Mouse (Mus musculus): ENCODE data around the gene Tdp1. TPM values are rescaled to one million over a fixed set of nuclear protein-coding genes. Genes with fewer than 3 reads are reported as not detected.

Gene Tdp1
- total RNA-seq, 2 experiments from 2014 or later = 20.1 to 24.8 TPM

GRCm38 (mm10) chr12:99999726-100000125 is 115.4 kb downstream of the Tdp1 start:
- DNase-seq (ENCODE audit: low spot score in 2 of 2) = no peak

GRCm38 (mm10) chr12:100000381-100000780 is 116.1 kb downstream of the Tdp1 start:
- DNase-seq (ENCODE audit: low spot score in 2 of 2) = no peak

GRCm38 (mm10) chr12:100001246-100001645 is 116.9 kb downstream of the Tdp1 start:
- DNase-seq (ENCODE audit: low spot score in 2 of 2) = no peak

GRCm38 (mm10) chr12:100001910-100002309 is 117.6 kb downstream of the Tdp1 start:
- DNase-seq (ENCODE audit: low spot score in 2 of 2) = no peak

GRCm38 (mm10) chr12:100002914-100003587 is 118.7 kb downstream of the Tdp1 start:
- DNase-seq (ENCODE audit: low spot score in 2 of 2) = no peak

Small RNA genes within 50 kb of the gene (microRNA-seq; reads per million reads assigned to microRNA genes)
- gene Gm23291 = not detected

Other genes with a start within 250 kb of the Tdp1 start
- 1 to 10 TPM; 2.3 to 2.7 TPM for gene Efcab11, start 78 bp upstream of the Tdp1 start, total RNA-seq (2021)
- 1 to 10 TPM; 1.6 to 1.8 TPM for gene Kcnk13, start 80.0 kb downstream of the Tdp1 start, total RNA-seq (2021)
- gene Psmc1, start 225.6 kb downstream of the Tdp1 start, total RNA-seq (2021) = 100 to 1,000 TPM; 216 to 227 TPM